Mouse (Mus musculus) thymus, adult 2 months (tissue): ENCODE results near the gene Rnf2. TPM values are rescaled to one million over a fixed set of nuclear protein-coding genes. Genes with fewer than 3 reads are reported as not detected.

Source experiments
- DNase-seq: peaks from one replicate; pipeline ENCODE4 v3.0.0; 2021
- H3K27ac ChIP-seq: fragments of 200-500 bp; 2 replicates; pipeline ENCODE4 v1.5.1; 2012; ENCODE audit warnings: low read length, control low read depth; ENCODE audit not compliant: control insufficient read depth, insufficient read depth
- H3K27me3 ChIP-seq: fragments of 200-500 bp; 2 replicates; pipeline ENCODE4 v1.6.1; 2012; ENCODE audit warnings: mild to moderate bottlenecking, low read length, moderate library complexity, mixed read lengths; ENCODE audit not compliant: control insufficient read depth, insufficient read depth
- H3K36me3 ChIP-seq: fragments of 200-500 bp; 2 replicates; pipeline ENCODE4 v1.6.1; 2012; ENCODE audit warnings: mild to moderate bottlenecking, low read length, moderate library complexity; ENCODE audit not compliant: control insufficient read depth, insufficient read depth
- H3K4me1 ChIP-seq: fragments of 200-500 bp; replicated peaks from 2 replicates; pipeline ENCODE4 v1.6.1; 2012; ENCODE audit warnings: low read length; ENCODE audit not compliant: control insufficient read depth, insufficient read depth
- H3K4me3 ChIP-seq: fragments of 200-500 bp; 2 replicates; pipeline ENCODE4 v1.5.1; 2012; ENCODE audit warnings: mild to moderate bottlenecking, low read length, control low read depth, moderate library complexity; ENCODE audit not compliant: control insufficient read depth, insufficient read depth
- CTCF ChIP-seq: fragments of 200-500 bp; IDR thresholded peaks from 2 replicates; pipeline ENCODE4 v1.5.1; 2012; ENCODE audit warnings: mild to moderate bottlenecking, control low read depth, low read length, moderate library complexity, borderline replicate concordance; ENCODE audit not compliant: control insufficient read depth, poor library complexity, insufficient read depth; ENCODE audit errors: extremely low read depth
- POLR2A ChIP-seq: fragments of 200-500 bp; IDR thresholded peaks from 2 replicates; pipeline ENCODE4 v1.6.1; 2012; ENCODE audit warnings: mild to moderate bottlenecking, low read length, control low read depth, moderate library complexity; ENCODE audit not compliant: control insufficient read depth, poor library complexity, insufficient read depth; ENCODE audit errors: extremely low read depth
- WGBS: fragments of 180-500 bp; shearing (Covaris S2); methylation state at CpG from one replicate; pipeline ENCODE4 v1.1.7; 2018; 5-methylcytosine and 5-hydroxymethylcytosine counted together
- polyA plus RNA-seq: library from polyadenylated mRNA; depleted of rRNA; stranded (reverse); fragments of >200 nt; gene quantifications from 2 replicates; pipeline ENCODE4 v1.2.3, GENCODE M21; 2012

Rnf2 gene
- polyA plus RNA-seq, 1 experiment: 36.5 TPM

- no peaks in the 10 kb centered on the region for H3K4me1 ChIP-seq
- no peak overlapping the region for H3K4me3 ChIP-seq
- no peak overlapping the region for H3K27ac ChIP-seq
- no peaks in the 10 kb centered on the region for H3K27me3 ChIP-seq
- no peak for DNase-seq
- H3K36me3 ChIP-seq: peaks cover 51% of the 10 kb centered on the region
- WGBS: 94% methylated on average over 6 of the region's 6 CpGs
- TF ChIP-seq CTCF: no peak
- TF ChIP-seq POLR2A: no peak
Observed at GRCm38 (mm10) chr1:151435431-151435830, 65.3 kb downstream of the Rnf2 start.

- 36% methylated on average over 9 of the region's 9 CpGs for WGBS
- Histone ChIP-seq H3K4me3 (no peak overlapping the region), H3K36me3 (peaks cover 2% of the 10 kb centered on the region; the same call in 1 of the 2 replicates), H3K4me1 (no peaks in the 10 kb centered on the region), H3K27me3 (no peaks in the 10 kb centered on the region), H3K27ac (no peak overlapping the region)
- TF ChIP-seq POLR2A (no peak), CTCF (no peak)
- DNase-seq: no peak
Observed at GRCm38 (mm10) chr1:151429316-151429715, 71.4 kb downstream of the Rnf2 start.

- WGBS: under 1% methylated on average over 74 of the region's 74 CpGs
Observed at GRCm38 (mm10) chr1:151428263-151429221, 72.2 kb downstream of the Rnf2 start, which contains the start of the genes Swt1 and Trmt1l. Gene Swt1, minus strand, starts transcription at chr1:151428455. Gene Trmt1l, plus strand, starts transcription at chr1:151428542.

GRCm38 (mm10) chr1:151427888-151428262 lies 72.9 kb downstream of the Rnf2 start:
- H3K27ac ChIP-seq: no peak overlapping the region
- DNase-seq: no peak
- peak overlapping the region; percentile 86 for H3K4me3 ChIP-seq
- WGBS: 0% methylated on average over 26 of the region's 26 CpGs
- H3K4me1 ChIP-seq: no peaks in the 10 kb centered on the region
- H3K27me3 ChIP-seq: no peaks in the 10 kb centered on the region
- TF ChIP-seq CTCF (no peak), POLR2A (no peak)
- no peaks in the 10 kb centered on the region for H3K36me3 ChIP-seq

More at GRCm38 (mm10) chr1:151428263-151429221, 72.2 kb downstream of the Rnf2 start, which contains the start of the genes Swt1 and Trmt1l:
- H3K27ac ChIP-seq: peak within 1 kb of the TSS; percentile 61
- peak; percentile 95 for DNase-seq
- peak within 1 kb of the TSS; percentile 86 for H3K4me3 ChIP-seq
- TF ChIP-seq POLR2A (peak; percentile 89), CTCF (peak; percentile 41; the same call in 1 of the 2 replicates)
- H3K27me3 ChIP-seq: no peaks in the 10 kb centered on the region
- no peaks in the 10 kb centered on the region for H3K36me3 ChIP-seq
- H3K4me1 ChIP-seq: no peaks in the 10 kb centered on the region

GRCm38 (mm10) chr1:151426947-151427600 lies 73.7 kb downstream of the Rnf2 start:
- 55% methylated on average over 7 of the region's 7 CpGs for WGBS
- Histone ChIP-seq H3K4me3 (no peak overlapping the region), H3K36me3 (no peaks in the 10 kb centered on the region), H3K27ac (no peak overlapping the region), H3K4me1 (no peaks in the 10 kb centered on the region), H3K27me3 (no peaks in the 10 kb centered on the region)
- DNase-seq: no peak
- TF ChIP-seq CTCF: no peak
- TF ChIP-seq POLR2A: no peak

GRCm38 (mm10) chr1:151422178-151422577 lies 78.6 kb downstream of the Rnf2 start:
- Histone ChIP-seq H3K27ac (no peak overlapping the region), H3K4me1 (no peaks in the 10 kb centered on the region), H3K36me3 (peaks cover 13% of the 10 kb centered on the region), H3K4me3 (no peak overlapping the region), H3K27me3 (no peaks in the 10 kb centered on the region)
- no peak for DNase-seq
- WGBS: 24% methylated on average over 3 of the region's 3 CpGs
- TF ChIP-seq POLR2A (no peak), CTCF (no peak)
